Mouse (Mus musculus): ENCODE measurements around the gene Tmem59.

Tmem59 gene

DNA sequence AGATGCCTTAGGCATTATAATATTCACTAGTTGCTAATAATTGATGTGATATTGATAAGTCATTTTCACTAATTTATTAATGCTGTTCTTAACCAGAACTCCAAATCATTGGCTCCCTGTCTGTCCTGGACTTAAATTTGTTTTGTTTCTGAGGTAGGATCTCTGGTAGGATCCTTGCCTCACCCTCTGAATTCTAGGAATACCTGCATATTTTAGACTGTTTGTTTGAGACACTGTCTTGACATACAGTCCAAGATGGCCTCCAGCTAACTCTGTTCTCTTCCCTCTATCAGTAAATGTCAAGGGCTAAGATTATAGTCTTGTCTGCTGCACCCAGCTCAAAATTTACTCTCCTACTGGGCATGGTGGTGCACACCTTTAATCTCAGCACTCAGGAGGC, 2.5 kb downstream of the Tmem59 start:
- no peak for DNase-seq (ENCODE audit: low read depth)

DNA sequence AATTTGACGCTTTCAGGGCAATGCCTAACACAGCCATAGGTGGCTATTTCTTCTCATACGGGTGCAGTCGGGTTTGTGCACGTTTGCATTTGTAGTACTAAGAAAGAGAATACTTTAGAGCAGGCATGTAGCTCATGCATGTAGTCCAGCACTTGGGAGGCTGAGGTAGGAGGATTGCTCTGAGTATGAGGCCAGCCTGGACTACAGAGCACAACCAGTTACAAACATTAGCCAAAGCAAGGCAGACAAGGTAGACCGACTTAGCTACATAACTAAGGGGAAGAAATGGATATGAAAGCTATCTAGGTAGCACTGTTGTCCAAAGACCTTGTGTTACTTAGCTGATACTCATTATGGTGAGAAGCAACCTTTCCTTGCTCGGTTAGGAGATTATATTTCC, 3.7 kb downstream of the Tmem59 start:
- no peak for DNase-seq (ENCODE audit: low read depth)

DNA sequence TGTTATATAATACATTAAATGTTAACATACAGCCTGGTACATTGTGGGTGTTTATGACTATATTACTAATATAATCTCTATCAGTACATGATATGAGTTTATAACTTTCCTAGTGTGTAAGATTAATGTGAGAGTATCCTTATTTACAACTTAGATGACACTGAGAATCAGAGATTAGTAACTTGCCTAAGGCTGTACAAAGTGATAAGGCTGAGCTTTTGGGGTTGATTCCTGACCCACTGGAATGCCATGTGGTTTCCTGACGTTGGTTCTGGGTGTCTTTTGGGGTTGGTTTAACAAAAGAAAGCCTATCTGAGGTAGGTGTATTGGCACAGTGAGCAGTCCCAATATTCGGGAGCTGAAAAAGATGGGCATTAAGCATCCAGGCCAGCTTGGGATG, 4.6 kb downstream of the Tmem59 start:
- DNase-seq (ENCODE audit: low read depth), result no peak

DNA sequence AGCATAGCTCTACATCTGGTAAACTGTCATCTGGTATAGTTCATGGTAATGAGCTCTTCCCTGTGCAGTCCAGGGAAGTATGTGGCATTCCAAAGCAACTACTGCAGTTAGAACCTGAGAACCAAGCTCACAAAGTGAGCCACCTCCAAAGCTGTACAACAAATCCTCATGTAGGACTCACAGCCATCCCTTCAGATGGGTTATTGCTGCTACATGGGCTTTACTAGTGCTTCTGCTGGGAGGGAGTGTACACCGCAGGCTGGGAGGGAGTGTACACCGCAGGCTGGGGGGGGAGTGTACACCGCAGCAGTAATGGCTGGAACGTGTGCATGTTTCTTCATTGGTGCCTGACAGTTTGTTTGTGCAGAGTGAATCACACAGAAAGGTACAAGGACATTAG, 5.0 kb downstream of the Tmem59 start:
- DNase-seq (ENCODE audit: low read depth), result no peak

DNA sequence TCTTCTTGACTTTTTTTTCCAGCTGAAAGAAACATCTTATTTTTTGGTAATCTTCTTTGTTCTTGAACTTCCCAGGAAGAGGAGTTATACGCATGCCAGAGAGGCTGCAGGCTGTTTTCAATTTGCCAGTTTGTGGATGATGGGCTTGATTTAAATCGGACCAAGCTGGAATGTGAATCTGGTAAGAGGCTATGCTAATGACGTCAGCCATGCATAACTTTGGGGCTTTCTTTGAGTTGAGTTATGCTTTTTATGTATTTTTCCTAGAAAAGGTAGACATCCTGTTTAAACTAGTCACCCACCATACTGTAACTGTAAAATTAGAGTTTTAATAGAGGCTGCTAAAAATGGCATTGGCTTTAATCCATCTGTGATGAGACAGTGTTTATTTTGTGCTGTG, 7.5 kb downstream of the Tmem59 start:
- no peak for DNase-seq (ENCODE audit: low read depth)

DNA sequence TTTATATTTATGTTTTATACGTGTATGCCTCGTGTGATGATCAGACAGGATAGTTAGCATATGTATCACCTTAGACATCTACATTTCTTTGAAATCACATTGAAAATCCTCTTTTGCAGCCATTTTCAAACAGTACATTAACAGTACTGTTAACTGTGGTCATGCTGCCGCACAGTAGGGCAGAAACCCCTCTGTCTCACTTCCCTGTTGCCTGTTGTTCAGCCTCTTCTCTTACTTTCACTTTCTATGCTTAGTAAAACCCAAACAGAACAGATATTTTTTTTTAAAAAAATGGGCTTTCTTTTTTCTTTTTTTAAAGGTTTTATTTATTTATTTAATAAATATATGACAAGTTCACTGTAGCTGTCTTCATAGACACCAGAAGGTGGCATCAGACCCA, 15.6 kb downstream of the Tmem59 start:
- no peak for DNase-seq (ENCODE audit: low read depth)

DNA sequence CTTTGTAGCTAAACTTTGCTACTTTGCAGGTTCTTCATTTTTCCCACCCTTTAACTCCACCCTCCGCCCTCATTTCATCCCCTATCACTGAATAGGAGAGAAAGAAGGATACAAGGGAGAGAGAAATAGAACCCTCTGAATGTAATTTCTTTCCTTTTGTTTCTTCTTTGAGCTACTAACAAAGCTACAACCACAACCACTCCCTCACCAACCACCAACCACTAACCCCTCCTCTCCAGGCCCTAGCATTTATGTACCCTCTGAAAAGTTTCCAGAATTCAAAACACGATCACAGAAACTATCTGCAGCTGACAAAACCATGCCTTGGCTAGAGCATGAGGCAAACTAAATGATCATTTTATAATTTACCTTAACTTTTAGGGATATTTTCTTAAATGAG, 18.3 kb downstream of the Tmem59 start:
- DNase-seq (ENCODE audit: low read depth), result no peak

DNA sequence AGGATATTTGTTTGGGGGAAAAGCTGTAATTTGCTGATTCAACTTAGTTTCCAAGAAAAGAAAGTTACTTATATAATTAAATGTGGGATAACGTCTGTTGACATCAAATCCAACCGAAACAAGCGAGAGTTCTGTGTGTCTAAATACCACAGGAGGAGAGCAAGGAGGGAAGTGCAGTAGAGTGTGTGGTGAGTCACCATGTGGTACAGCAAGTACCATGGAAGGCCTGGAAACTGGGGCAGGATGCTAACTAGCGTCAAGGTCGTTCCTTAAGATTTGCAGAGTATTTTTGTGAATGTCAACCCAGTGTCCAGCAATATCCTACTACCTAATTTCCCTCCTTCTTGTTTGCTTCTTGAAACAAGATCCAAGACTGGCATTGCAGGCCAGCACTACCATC, 19.9 kb downstream of the Tmem59 start:
- DNase-seq (ENCODE audit: low read depth), result no peak

DNA sequence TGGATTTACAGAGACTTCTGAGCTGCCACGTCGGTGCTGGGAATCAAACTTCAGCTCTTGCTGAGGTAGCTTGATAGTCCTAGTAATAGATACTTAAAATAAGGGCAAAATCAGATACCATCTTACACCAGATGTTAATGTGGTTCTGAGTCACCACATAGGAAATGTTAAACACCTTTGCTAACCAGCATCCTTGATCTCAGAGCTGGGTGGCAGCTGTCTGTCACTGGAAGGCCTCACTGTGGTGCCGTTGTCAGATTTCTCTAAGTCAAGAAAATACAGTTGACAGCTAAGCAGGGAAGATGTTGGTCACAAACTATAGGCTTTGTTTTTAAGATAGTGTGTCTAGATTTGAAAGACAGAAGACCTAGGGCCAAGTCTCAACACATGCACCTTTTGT, 23.6 kb downstream of the Tmem59 start:
- no peak for DNase-seq (ENCODE audit: low read depth)

DNA sequence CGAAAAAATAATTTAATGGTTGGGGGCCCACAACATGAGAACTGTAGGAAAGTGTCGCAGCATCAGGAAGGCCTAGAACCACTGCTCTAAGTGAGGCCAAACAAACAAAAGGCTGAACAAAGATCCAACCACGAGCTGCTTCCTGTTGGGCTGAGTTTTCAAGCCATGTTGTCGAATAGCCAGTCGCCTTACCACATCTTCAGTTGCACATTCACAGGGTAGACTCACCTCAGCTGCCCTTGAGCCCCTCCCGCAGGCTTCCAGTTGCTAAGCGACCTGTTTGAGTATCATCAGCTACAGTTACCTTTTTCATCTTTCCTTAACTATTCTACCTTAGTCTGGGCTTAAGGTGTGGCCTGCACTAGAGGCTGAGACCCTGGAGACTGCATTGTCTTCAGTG, 24.8 kb downstream of the Tmem59 start:
- DNase-seq (ENCODE audit: low read depth), result no peak

DNA sequence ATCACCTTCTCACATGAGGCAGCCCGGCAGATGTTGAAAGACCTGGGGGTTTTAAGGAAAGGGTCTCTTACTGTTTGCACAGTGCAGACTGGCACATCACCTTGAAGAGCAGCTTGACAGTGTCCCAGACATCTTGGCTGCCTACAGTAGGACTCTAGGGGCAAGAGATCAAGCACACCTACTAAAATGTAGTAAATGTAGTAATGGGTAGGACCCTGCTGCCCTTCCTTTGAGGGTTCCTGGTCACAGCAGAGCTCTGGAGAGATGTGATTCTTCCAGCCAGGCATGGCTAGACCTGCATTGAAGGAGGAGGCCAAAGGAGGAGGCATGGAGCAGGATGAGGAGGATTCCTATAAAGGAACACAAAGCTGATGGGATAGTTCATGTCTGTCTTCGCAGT, 28.8 kb downstream of the Tmem59 start:
- no peak for DNase-seq (ENCODE audit: low read depth)

DNA sequence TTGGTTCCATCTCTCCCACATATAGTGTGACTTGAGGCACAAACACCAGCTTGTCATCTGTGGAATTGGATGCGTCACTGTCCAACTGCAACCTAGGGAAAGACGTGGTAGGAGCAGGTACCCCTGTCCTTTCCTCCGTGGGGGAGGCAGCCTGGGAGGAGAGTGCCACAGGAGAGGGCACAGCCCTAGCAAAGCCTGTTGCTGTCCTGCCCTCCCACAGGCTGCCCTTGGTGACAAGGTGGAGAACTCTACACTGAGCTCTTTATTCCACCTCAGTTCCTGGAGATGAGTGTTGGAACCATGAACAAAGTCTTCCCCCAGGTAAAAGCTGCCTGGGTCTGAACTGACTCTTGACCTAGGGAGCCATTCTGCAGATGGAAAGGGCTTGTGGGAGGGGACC, 30.7 kb downstream of the Tmem59 start, which contains the start of gene Ldlrad1:
Gene Ldlrad1 (plus strand): TSS at position 301 of the 400 bp plus-strand sequence.
- no peak for DNase-seq (ENCODE audit: low read depth)

DNA sequence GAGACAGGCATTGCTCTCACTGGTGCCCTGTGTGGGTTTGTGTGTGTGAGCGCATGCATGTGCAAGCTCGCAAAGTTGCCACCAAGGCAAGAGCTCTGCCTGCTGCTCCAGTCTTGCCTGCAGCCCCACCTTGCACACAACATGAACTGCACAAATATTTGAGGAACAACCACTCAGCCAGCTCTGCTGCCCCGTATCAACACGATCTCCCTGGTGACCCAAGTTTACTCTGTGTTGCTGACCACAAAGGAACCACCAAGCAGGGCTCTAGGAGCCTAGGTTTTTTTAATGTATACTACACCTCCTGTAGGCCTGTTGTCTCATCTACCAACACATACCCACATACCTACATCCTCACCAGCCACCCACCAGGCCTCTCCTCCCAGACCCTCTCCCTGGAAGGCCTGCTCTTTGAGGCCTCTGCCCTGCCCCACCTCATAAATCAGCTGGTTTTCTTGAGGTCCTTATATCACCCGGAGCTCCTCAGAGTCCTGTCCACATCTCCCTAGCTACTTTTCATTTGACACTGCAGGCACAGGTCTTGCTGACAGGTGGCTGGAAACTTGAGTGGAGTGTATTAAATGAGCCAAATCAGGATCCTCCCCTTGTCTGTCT, 32.4 kb downstream of the Tmem59 start:
- DNase-seq (ENCODE audit: low read depth), result no peak

DNA sequence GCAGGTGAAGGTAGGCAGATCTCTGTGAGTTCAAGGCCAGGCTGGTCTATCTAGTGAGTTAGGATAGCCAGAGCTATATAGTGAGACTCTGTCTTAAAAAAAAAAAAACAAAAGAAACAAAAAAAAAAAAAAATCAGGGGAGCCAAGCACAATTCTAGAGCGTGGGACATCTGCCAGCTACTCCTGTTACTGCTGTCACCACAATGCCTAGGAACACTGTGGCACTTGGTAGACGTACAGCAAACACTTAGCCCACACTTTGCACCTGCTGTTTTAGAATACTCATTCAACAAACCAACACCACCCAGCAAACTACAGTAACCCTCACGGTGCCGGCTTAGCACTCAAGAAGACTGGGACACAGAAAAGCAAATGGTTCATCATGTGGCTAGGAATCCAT, 33.3 kb downstream of the Tmem59 start:
- DNase-seq (ENCODE audit: low read depth), result no peak

DNA sequence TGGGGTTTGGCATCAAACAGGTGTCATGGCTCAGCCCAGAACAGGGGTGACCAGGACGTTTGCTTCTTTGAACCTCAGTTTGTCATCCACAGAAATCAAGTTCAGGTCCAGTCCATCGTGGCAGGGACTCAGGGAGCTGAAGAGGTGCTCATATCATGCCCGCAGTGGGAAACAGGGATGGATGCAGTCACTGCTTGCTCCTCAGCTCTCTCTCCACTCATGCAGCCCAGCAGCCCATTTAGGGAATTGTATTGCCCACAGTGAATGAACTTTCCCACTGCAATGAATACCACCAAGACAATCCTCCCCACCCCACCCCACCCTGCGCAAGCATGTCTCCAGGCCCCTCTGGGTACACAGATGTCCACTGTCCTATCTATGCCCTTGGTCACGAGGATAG, 33.7 kb downstream of the Tmem59 start:
- no peak for DNase-seq (ENCODE audit: low read depth)

DNA sequence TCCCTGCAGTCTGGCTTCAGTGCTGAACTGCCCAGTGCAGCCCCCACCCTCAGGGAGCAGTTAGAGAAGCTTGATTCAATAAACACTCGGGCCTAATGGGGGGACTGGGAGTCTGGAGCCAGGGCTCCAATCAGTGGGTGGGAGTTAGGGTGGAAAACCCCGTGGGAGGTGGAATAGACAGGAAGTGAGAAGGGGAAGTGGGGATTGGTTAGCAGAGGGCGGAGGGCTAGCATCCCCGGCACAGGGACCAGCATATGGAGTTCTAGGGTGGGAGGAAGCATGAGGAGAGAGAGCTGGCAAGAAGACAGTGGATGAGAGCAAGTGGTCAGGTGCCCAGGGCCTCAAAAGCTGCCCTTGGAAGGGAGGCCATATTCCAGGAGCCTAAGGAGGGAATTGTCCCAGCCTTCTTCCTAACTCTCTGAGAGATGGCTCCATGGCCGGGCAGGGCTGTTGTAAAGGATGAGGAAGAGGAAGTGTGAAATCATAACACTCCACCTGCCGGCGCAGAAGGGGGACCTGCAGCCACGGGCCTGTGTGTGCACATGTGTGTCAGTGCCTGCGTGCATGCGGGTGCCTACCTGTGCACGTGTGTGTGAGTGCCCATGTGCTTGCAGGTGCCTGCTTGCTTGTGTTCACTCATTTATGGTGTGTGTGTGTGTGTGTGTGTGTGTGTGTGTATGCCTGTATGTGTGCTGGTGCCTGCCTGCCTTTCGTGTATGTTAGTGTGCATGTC, 35.2 kb downstream of the Tmem59 start:
- no peak for DNase-seq (ENCODE audit: low read depth)

DNA sequence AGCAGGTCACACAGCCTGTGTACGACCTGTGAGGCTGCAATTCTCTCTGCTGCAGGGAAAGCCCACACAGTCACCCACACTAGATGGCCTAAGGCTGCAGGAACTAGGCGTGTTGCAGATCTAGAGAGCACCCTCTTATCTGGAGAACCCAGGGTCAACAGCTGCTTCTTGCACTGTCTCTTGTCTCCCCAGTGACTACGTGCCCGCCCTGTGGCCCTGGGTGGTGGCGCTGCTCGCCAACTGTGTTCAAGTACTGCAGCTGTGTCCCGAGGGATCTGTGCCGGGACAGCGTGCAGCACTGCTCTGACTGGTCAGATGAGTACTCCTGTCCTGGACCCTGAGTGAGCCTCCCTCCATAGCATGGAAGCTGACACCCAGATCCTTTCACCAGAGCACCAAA, 39.4 kb downstream of the Tmem59 start:
- no peak for DNase-seq (ENCODE audit: low read depth)

DNA sequence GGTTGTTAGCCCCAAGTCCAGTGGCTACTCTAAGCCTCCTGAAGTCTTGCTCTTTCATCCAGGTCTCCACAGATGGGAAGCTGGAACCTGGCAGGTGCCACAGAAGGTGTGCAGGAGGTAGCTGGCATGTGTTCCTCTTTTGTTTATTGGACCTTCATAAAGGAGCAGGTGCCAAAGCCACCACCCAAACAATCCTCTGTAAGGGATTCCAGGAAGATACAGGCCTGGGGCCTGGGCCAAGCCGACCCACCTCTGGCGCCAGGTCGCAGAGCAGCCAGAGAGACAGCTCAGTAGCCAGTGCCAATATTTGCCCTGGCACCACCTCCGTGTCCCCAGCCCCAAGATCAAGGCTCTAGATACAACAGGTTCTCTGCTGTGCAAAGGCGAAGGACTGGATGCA, 43.3 kb downstream of the Tmem59 start:
- no peak for DNase-seq (ENCODE audit: low read depth)

DNA sequence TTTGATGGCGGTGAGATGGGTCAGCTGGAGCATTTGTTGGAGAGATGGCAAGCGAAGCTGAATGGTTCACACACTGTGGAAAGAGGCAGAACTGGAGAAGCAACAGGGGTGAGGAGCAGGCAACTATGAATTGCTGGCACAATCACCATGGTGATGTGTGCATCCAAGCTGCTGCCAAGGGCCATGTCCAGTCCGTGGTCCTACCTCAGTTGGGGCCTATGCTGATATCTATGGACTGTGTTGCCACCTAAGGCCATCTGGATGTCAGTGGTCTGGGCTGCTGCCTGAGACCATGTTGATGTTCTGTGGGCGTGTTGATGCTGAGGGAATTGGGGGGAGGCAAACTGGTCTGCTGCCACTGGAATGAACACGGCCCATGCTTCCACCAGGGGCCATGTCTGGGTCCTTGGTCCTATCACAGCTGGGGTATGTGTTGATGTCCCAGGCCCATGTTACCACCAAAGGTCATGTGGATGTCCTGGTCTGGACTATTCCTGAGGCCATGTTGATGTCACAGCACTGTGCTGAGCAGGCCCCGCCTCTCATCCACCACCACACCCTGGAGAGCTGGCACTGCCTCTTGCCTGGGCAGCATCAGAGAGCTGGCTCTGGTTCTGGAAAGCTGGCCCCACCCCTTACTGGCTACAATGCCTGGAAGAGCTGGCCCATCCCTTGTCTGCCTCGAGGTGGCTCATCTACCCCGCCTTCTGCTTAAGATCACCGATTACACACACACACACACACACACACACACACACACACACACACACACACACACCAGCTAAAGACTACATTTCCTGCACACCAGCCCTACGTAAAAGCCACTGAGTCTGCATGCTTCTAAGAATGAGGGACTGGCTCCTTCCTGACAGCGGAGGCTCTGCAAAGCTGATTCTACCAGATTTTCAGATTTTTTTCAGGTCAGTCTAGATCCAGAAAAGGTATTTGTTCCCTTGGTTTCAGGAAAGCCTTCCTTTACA, 45.3 kb downstream of the Tmem59 start:
- DNase-seq (ENCODE audit: low read depth), result peak; percentile 61

DNA sequence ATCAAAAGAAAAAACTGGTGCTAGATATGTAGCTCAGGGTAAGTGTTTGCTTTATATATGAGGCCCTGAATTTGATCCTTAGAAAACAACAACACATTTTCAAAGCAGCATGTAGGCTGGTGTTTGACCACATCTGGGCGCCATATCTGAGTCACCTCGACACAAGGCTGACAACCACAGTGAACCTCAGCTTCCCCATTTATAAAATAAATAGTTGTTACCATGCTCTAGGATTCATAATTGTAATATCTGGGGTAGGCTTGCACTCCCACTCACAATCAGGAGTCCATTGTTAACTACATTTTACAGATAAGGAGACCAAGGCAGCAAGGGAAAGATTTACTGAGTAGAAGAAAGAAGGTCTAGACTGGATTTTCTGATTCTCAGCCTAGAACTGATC, 48.1 kb downstream of the Tmem59 start:
- DNase-seq (ENCODE audit: low read depth), result no peak

DNA sequence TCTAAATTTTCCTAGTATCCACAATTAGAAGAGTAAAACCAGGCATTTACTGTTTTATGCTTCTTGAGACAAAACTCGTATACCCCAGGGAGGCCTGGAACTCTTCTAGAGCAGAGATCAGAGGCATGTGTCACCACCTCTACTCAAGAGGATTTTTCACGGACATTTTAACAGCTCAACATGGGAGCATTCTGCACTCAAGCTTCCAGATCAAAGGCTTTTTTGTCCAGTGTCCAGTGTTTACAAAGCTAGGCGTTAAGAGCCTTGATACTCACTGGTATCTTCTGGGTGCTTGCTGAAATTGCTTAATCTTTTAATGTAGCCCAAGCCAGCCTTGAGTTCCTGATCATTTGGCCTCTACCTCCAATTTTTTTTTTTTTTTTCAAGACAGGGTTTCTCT, 54.0 kb downstream of the Tmem59 start:
- no peak for DNase-seq (ENCODE audit: low read depth)

DNA sequence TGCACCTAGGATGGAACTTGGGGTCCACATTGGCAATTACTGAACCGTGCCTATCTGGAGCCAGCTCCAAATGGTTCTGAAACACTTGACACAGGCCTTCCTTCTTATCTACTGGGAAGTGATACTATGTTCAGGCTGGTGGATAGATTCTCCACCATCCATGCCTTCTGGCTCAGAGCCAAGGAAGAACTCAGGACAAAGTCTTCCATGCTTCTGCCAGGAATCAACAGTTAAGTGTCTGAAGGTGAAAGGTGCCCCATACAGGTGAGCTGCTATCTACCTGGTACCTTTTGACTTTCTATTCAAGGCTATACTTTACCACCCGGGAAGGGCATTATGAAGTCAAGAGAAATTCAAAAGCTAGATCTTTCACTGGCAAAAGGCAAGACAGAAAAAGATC, 60.1 kb downstream of the Tmem59 start:
- no peak for DNase-seq (ENCODE audit: low read depth)

DNA sequence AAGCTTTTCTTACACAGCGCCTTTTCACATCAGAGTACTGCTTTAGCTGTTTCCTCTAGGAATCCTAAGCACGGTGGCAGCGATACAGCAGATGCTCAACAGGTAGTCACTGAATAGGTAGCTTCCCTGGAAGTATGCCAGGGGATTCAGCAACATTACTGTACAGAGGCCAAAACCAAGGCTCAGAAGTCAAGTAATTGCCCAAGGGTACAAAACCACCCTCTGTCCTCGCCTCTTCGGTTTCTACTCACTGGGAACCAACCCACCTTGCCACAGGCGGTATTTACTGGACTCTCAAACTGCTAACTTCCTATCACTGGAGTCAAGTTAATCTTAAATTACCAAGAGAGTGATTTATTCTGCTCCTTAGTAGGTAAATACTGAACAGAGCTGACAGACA, 62.0 kb downstream of the Tmem59 start:
- DNase-seq (ENCODE audit: low read depth), result no peak
